Mouse (Mus musculus) liver, adult 2 months (tissue): ENCODE measurements at regions not wholly inside any gene's neighbourhood (a gene's known extent, or its start where the extent isn't known, plus 50 kb on each side); places are given as distances from the start of the nearest gene placed in this dataset.

ENCODE experiments used
- DNase-seq: peaks from one replicate; pipeline ENCODE4 v3.0.0-alpha.2; 2011; ENCODE audit warnings: low read depth, low spot score; ENCODE audit errors: extremely low read depth
- H3K27ac ChIP-seq: fragments of 200-500 bp; replicated peaks from 2 replicates; pipeline ENCODE4 v1.5.1; 2012; ENCODE audit warnings: low read depth, mild to moderate bottlenecking, control low read depth, inconsistent platforms, low read length; ENCODE audit not compliant: insufficient read depth
- H3K27me3 ChIP-seq: fragments of 200-500 bp; 2 replicates; pipeline ENCODE4 v1.6.1; 2012; ENCODE audit warnings: mild to moderate bottlenecking, moderate library complexity, low read length, inconsistent platforms; ENCODE audit not compliant: control insufficient read depth, insufficient read depth
- H3K36me3 ChIP-seq: fragments of 200-500 bp; 2 replicates; pipeline ENCODE4 v1.6.1; 2012; ENCODE audit warnings: low read length, inconsistent platforms; ENCODE audit not compliant: control insufficient read depth, insufficient read depth
- H3K4me1 ChIP-seq: fragments of 200-500 bp; 2 replicates; pipeline ENCODE4 v1.6.1; 2011; ENCODE audit warnings: low read length; ENCODE audit not compliant: control insufficient read depth, insufficient read depth
- H3K4me3 ChIP-seq: fragments of 200-500 bp; 2 replicates; pipeline ENCODE4 v1.5.1; 2011; ENCODE audit warnings: low read depth, mild to moderate bottlenecking, control low read depth, low read length, moderate library complexity; ENCODE audit not compliant: insufficient read depth
- H3K79me2 ChIP-seq: fragments of 200-500 bp; 2 replicates; pipeline ENCODE4 v1.6.1; 2012; ENCODE audit warnings: inconsistent platforms, mild to moderate bottlenecking, low read length, moderate library complexity; ENCODE audit not compliant: control insufficient read depth, insufficient read depth
- H3K9ac ChIP-seq: fragments of 200-500 bp; 2 replicates; pipeline ENCODE4 v1.6.1; 2012; ENCODE audit warnings: low read depth, mild to moderate bottlenecking, control low read depth, inconsistent platforms, low read length
- CTCF ChIP-seq: fragments of 200-500 bp; IDR thresholded peaks from 2 replicates; pipeline ENCODE4 v1.5.1; 2011; ENCODE audit warnings: low read depth, low read length, control low read depth
- POLR2A ChIP-seq: fragments of 200-500 bp; IDR thresholded peaks from 2 replicates; pipeline ENCODE4 v1.6.1; 2011; ENCODE audit warnings: low read length, control low read depth; ENCODE audit not compliant: insufficient read depth; ENCODE audit errors: extremely low read depth
- WGBS: fragments of 180-500 bp; shearing (Covaris S2); methylation state at CpG from one replicate; pipeline ENCODE4 v1.1.7; 2018; 5-methylcytosine and 5-hydroxymethylcytosine counted together

DNA sequence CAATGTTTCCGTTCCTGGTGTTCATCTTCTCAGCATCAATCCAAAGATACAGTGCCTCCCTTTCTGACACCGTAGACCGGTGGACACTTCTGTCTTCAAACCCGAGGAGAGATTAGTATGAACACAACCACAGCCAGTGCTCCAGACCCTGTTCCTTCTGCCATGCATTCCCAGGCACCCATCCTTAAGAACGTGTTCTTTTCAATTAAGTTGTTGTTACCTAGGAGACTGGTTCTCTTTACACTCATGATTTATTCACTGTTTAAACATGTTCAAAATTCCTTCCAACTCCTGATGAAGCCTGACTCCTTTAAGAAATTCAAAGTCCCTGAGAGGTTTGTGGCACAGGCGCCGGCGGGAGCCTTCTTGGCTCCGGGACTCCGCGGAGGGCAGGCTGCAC lies 69.5 kb upstream of the Adamts3 start:
- no peak overlapping the region for H3K9ac ChIP-seq
- no peak overlapping the region for H3K27ac ChIP-seq
- no peaks in the 10 kb centered on the region for H3K4me1 ChIP-seq
- no peak for TF ChIP-seq POLR2A
- TF ChIP-seq CTCF: no peak
- no peaks in the 10 kb centered on the region for H3K36me3 ChIP-seq
- no peaks in the 10 kb centered on the region for H3K27me3 ChIP-seq
- 91% methylated on average over 11 of the region's 11 CpGs for WGBS
- DNase-seq: no peak
- no peaks in the 10 kb centered on the region for H3K79me2 ChIP-seq
- H3K4me3 ChIP-seq: no peak overlapping the region

DNA sequence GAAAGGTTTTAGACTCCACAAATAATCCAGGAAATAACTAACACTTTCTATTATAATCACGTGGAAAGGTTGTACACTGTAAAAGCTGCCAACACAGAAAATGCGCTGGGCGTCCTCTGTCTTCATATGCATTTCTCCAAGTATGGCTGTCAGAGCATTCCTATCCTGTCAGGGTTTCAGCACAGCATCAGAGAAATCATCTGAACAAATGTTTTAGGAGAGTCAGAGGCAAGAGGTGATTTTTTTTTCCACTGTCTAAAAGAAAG lies 62.5 kb upstream of the Adamts3 start:
- WGBS: 91% methylated on average over 3 of the region's 3 CpGs
- H3K4me1 ChIP-seq: no peaks in the 10 kb centered on the region

GRCm38 (mm10) chr5:89944855-89945659 lies 61.9 kb upstream of the Adamts3 start:
- TF ChIP-seq CTCF (no peak), POLR2A (no peak)
- Histone ChIP-seq H3K4me1 (no peaks in the 10 kb centered on the region), H3K9ac (no peak overlapping the region), H3K4me3 (no peak overlapping the region), H3K36me3 (no peaks in the 10 kb centered on the region), H3K27ac (no peak overlapping the region), H3K79me2 (no peaks in the 10 kb centered on the region), H3K27me3 (no peaks in the 10 kb centered on the region)
- WGBS: 77% methylated on average over 5 of the region's 5 CpGs
- DNase-seq: no peak

More for the DNA sequence above, 62.5 kb upstream of the Adamts3 start:
- Histone ChIP-seq H3K27me3 (no peaks in the 10 kb centered on the region), H3K4me3 (no peak overlapping the region), H3K9ac (no peak overlapping the region), H3K36me3 (no peaks in the 10 kb centered on the region), H3K27ac (no peak overlapping the region), H3K79me2 (no peaks in the 10 kb centered on the region)
- no peak for DNase-seq
- no peak for TF ChIP-seq CTCF
- TF ChIP-seq POLR2A: no peak

GRCm38 (mm10) chr5:89943276-89944127 lies 60.4 kb upstream of the Adamts3 start:
- no peak for TF ChIP-seq CTCF
- Histone ChIP-seq H3K9ac (no peak overlapping the region), H3K27ac (no peak overlapping the region), H3K79me2 (no peaks in the 10 kb centered on the region), H3K36me3 (no peaks in the 10 kb centered on the region), H3K4me3 (no peak overlapping the region), H3K27me3 (no peaks in the 10 kb centered on the region), H3K4me1 (no peaks in the 10 kb centered on the region)
- DNase-seq: no peak
- 88% methylated on average over 9 of the region's 9 CpGs for WGBS

DNA sequence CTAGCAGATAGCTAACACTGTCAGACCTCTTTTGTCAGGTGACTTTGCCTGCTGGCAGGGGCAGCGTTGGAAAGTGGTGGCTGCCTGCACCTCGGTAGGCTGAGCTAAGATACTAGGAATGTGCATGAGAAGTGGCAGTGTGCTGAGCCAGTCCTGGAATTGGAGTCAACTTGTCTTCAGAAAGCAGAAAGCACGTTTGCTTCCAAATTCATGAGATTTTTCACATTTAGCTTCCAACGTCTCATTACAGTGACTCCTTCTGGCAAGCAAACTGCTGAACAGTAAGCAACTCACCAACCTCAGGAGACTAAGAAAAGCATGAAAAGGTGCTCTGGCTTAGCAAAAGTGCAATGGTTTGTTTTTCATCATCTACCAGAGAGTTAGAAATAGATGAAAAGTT lies 59.1 kb upstream of the Adamts3 start:
- TF ChIP-seq CTCF (no peak), POLR2A (no peak)

GRCm38 (mm10) chr5:89932999-89933398 lies 49.9 kb upstream of the Adamts3 start:
- TF ChIP-seq POLR2A (no peak), CTCF (no peak)

More for the DNA sequence above, 59.1 kb upstream of the Adamts3 start:
- H3K4me1 ChIP-seq: no peaks in the 10 kb centered on the region
- no peak for DNase-seq
- H3K36me3 ChIP-seq: no peaks in the 10 kb centered on the region
- H3K79me2 ChIP-seq: no peaks in the 10 kb centered on the region
- H3K9ac ChIP-seq: no peak overlapping the region
- 53% methylated on average over 4 of the region's 4 CpGs for WGBS
- H3K27me3 ChIP-seq: no peaks in the 10 kb centered on the region
- no peak overlapping the region for H3K4me3 ChIP-seq
- no peak overlapping the region for H3K27ac ChIP-seq

More at GRCm38 (mm10) chr5:89932999-89933398, 49.9 kb upstream of the Adamts3 start:
- H3K36me3 ChIP-seq: no peaks in the 10 kb centered on the region
- no peaks in the 10 kb centered on the region for H3K79me2 ChIP-seq
- H3K27me3 ChIP-seq: no peaks in the 10 kb centered on the region
- H3K9ac ChIP-seq: no peak overlapping the region
- no peaks in the 10 kb centered on the region for H3K4me1 ChIP-seq
- H3K27ac ChIP-seq: no peak overlapping the region
- WGBS: 86% methylated on average over 6 of the region's 6 CpGs
- DNase-seq: no peak
- H3K4me3 ChIP-seq: no peak overlapping the region
